Mouse (Mus musculus): ENCODE measurements around the gene Prom2. TPM values are rescaled to one million over a fixed set of nuclear protein-coding genes. Genes with fewer than 3 reads are reported as not detected.

The Prom2 gene
- polyA plus RNA-seq, 1 experiment = 0.28 TPM

GRCm38 (mm10) chr2:127507967-127508660 lies 33.2 kb downstream of the Prom2 start:
- Histone ChIP-seq H3K27ac (ENCODE audit: insufficient read depth, low read length) (no peak overlapping the region), H3K4me3 (ENCODE audit: extremely low read depth, insufficient read depth, insufficient read length) (no peak overlapping the region), H3K36me3 (ENCODE audit: control insufficient read depth, insufficient read depth, low read length) (no peaks in the 10 kb centered on the region), H3K27me3 (ENCODE audit: control insufficient read depth, insufficient read depth, low read length) (no peaks in the 10 kb centered on the region), H3K4me1 (ENCODE audit: control insufficient read depth, insufficient read depth, insufficient read length) (no peaks in the 10 kb centered on the region)
- TF ChIP-seq POLR2A (IDR thresholded peaks at IDR 0.05; ENCODE audit: low read depth, low read length) = no peak
- TF ChIP-seq CTCF (IDR thresholded peaks at IDR 0.05; ENCODE audit: extremely low read depth, insufficient read depth, insufficient read length, insufficient replicate concordance) = no peak
- no peak for DNase-seq (ENCODE audit: low read depth in 1 of 2, low spot score in 2 of 2)
- WGBS = 65% methylated on average over 7 of the region's 7 CpGs

DNA sequence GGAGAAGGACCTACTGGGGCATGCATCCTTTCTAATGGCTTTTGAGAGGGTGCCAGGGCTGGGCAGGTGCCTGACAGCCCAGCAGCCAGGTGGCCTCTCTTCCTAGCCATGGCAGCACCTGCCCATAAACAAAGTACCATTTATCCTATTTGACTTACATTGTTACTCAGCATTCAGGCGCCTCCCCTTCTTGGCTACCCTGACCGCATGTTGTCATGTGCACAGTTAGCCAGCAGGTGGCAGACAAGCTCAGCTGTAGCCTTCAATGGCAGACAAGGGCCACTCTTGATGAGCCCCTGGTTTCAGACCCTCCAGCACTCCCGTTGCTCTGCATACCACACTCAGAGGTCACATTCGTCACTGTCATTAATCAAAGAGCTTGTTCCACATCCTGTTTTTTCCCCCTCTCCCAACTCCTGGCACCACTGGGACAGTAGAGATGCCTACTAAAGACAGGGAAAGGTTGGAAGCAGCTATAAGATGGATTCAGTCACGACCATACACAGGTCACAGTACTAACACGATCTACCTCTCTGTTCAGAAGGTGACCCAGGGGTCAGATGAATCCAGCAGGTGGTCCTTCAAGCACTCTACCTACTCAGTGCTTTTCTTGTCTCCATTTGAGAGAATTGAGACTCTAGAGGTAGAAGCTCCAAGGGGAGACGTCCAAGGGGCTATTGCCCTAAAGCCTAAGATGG lies 34.0 kb downstream of the Prom2 start:
- no peak overlapping the region for H3K4me3 ChIP-seq (ENCODE audit: extremely low read depth, insufficient read depth, insufficient read length)
- TF ChIP-seq CTCF (IDR thresholded peaks at IDR 0.05; ENCODE audit: extremely low read depth, insufficient read depth, insufficient read length, insufficient replicate concordance) (peak; percentile 81; the same call in 1 of the 2 replicates), POLR2A (IDR thresholded peaks at IDR 0.05; ENCODE audit: low read depth, low read length) (no peak)
- no peaks in the 10 kb centered on the region for H3K27me3 ChIP-seq (ENCODE audit: control insufficient read depth, insufficient read depth, low read length)
- no peak overlapping the region for H3K27ac ChIP-seq (ENCODE audit: insufficient read depth, low read length)
- H3K4me1 ChIP-seq (ENCODE audit: control insufficient read depth, insufficient read depth, insufficient read length) = no peaks in the 10 kb centered on the region
- DNase-seq (ENCODE audit: low read depth in 1 of 2, low spot score in 2 of 2) = peak; percentile 14 to 51
- WGBS = 38% methylated on average over 7 of the region's 7 CpGs
- H3K36me3 ChIP-seq (ENCODE audit: control insufficient read depth, insufficient read depth, low read length) = no peaks in the 10 kb centered on the region

GRCm38 (mm10) chr2:127506131-127506632 lies 35.1 kb downstream of the Prom2 start:
- H3K36me3 ChIP-seq (ENCODE audit: control insufficient read depth, insufficient read depth, low read length) = no peaks in the 10 kb centered on the region
- no peak overlapping the region for H3K27ac ChIP-seq (ENCODE audit: insufficient read depth, low read length)
- WGBS = 63% methylated on average over 6 of the region's 6 CpGs
- no peaks in the 10 kb centered on the region for H3K4me1 ChIP-seq (ENCODE audit: control insufficient read depth, insufficient read depth, insufficient read length)
- H3K4me3 ChIP-seq (ENCODE audit: extremely low read depth, insufficient read depth, insufficient read length) = no peak overlapping the region
- no peak for DNase-seq (ENCODE audit: low read depth in 1 of 2, low spot score in 2 of 2)
- H3K27me3 ChIP-seq (ENCODE audit: control insufficient read depth, insufficient read depth, low read length) = no peaks in the 10 kb centered on the region
- no peak for TF ChIP-seq POLR2A (IDR thresholded peaks at IDR 0.05; ENCODE audit: low read depth, low read length)
- TF ChIP-seq CTCF (IDR thresholded peaks at IDR 0.05; ENCODE audit: extremely low read depth, insufficient read depth, insufficient read length, insufficient replicate concordance) = no peak

DNA sequence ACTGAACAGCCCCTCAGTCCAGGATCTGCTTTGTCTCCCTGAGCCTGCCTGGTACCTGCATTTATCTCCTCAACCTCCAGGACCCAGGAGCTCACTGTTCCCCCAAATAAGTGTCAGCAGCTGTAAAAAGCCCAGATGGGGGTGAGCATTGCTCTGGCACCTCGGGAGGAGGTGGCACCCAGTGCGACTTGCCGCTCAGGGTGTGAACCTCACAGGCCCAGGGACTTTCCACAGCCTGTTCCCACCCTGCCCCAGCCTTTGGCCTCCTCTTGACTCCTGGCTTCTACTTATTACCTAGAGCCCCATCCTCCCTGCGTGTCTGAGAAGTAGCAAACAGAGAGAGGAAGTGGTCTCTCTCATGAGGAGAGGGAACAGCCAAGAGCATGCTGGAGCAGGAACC lies 36.1 kb downstream of the Prom2 start:
- TF ChIP-seq POLR2A (IDR thresholded peaks at IDR 0.05; ENCODE audit: low read depth, low read length) (no peak), CTCF (IDR thresholded peaks at IDR 0.05; ENCODE audit: extremely low read depth, insufficient read depth, insufficient read length, insufficient replicate concordance) (no peak)
- Histone ChIP-seq H3K27me3 (ENCODE audit: control insufficient read depth, insufficient read depth, low read length) (no peaks in the 10 kb centered on the region), H3K4me1 (ENCODE audit: control insufficient read depth, insufficient read depth, insufficient read length) (no peaks in the 10 kb centered on the region), H3K27ac (ENCODE audit: insufficient read depth, low read length) (0 out of 2 replicates have a peak overlapping the region, but pooled peaks have one; percentile 43), H3K4me3 (ENCODE audit: extremely low read depth, insufficient read depth, insufficient read length) (no peak overlapping the region), H3K36me3 (ENCODE audit: control insufficient read depth, insufficient read depth, low read length) (no peaks in the 10 kb centered on the region)
- DNase-seq (ENCODE audit: low read depth in 1 of 2, low spot score in 2 of 2) = no peak
- WGBS = 18% methylated on average over 4 of the region's 4 CpGs

DNA sequence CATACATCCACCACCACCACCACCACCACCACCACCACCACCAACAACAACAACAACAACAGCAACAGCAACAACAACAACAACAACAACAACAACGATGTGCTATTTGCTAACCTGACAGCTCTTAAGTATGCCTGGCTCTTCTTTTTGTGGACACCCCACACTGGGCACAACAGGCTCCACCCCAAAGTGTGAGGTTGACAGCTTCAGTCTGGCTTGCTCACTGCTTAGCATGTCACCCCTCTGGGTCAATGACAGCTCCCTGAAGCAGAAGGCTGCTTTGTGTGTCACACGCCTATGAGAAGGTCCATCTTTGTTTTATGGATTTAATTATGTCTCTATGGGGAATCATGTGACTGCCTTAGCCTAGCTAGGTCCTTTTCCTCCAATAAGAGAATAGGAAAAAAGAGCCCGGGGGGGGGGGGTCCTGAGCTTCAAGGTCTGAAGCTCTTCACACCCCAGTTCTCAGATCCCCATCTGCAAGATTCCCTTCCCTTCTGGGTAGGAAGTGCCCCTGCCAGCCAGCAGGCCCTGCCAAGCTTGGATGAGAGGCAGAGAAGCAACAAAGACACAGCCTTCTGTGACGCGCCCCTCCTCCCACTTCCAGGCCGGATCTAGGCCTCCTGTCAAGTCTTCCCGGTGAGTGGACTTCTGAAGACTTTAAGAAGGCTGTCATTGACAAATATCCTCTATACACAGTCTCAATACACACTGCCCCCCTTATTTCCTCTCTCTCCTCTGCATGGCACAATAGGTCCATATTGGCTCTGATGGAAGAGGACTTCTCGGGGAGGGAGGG lies 37.3 kb downstream of the Prom2 start:
- H3K36me3 ChIP-seq (ENCODE audit: control insufficient read depth, insufficient read depth, low read length) = no peaks in the 10 kb centered on the region
- no peaks in the 10 kb centered on the region for H3K4me1 ChIP-seq (ENCODE audit: control insufficient read depth, insufficient read depth, insufficient read length)
- H3K4me3 ChIP-seq (ENCODE audit: extremely low read depth, insufficient read depth, insufficient read length) = peak overlapping the region; percentile 14; the same call in 1 of the 2 replicates
- no peak for TF ChIP-seq POLR2A (IDR thresholded peaks at IDR 0.05; ENCODE audit: low read depth, low read length)
- no peak for TF ChIP-seq CTCF (IDR thresholded peaks at IDR 0.05; ENCODE audit: extremely low read depth, insufficient read depth, insufficient read length, insufficient replicate concordance)
- WGBS = 83% methylated on average over 8 of the region's 8 CpGs
- H3K27me3 ChIP-seq (ENCODE audit: control insufficient read depth, insufficient read depth, low read length) = no peaks in the 10 kb centered on the region
- no peak for DNase-seq (ENCODE audit: low read depth in 1 of 2, low spot score in 2 of 2)
- no peak overlapping the region for H3K27ac ChIP-seq (ENCODE audit: insufficient read depth, low read length)

- no peak overlapping the region for H3K27ac ChIP-seq (ENCODE audit: insufficient read depth, low read length)
- TF ChIP-seq CTCF (IDR thresholded peaks at IDR 0.05; ENCODE audit: extremely low read depth, insufficient read depth, insufficient read length, insufficient replicate concordance) (peak; percentile 67; the same call in 1 of the 2 replicates), POLR2A (IDR thresholded peaks at IDR 0.05; ENCODE audit: low read depth, low read length) (no peak)
- 66% methylated on average over 7 of the region's 7 CpGs for WGBS
- H3K27me3 ChIP-seq (ENCODE audit: control insufficient read depth, insufficient read depth, low read length) = no peaks in the 10 kb centered on the region
- no peaks in the 10 kb centered on the region for H3K4me1 ChIP-seq (ENCODE audit: control insufficient read depth, insufficient read depth, insufficient read length)
- peak in 1 of 2 experiments; percentile 26 for DNase-seq (ENCODE audit: low read depth in 1 of 2, low spot score in 2 of 2)
- H3K4me3 ChIP-seq (ENCODE audit: extremely low read depth, insufficient read depth, insufficient read length) = no peak overlapping the region
- no peaks in the 10 kb centered on the region for H3K36me3 ChIP-seq (ENCODE audit: control insufficient read depth, insufficient read depth, low read length)
Observed at GRCm38 (mm10) chr2:127501061-127501460, 40.2 kb downstream of the Prom2 start.

Measured in spleen, adult 2 months (tissue).